Mouse (Mus musculus): Measurements from ENCODE around the gene Trim8. TPM values are rescaled to one million over a fixed set of nuclear protein-coding genes. Genes with fewer than 3 reads are reported as not detected.
A peak's percentile ranks its signal among the peaks of the same experiment; 100 is the strongest.

Gene Trim8
- polyA plus RNA-seq, 1 experiment = 22.1 TPM

DNA sequence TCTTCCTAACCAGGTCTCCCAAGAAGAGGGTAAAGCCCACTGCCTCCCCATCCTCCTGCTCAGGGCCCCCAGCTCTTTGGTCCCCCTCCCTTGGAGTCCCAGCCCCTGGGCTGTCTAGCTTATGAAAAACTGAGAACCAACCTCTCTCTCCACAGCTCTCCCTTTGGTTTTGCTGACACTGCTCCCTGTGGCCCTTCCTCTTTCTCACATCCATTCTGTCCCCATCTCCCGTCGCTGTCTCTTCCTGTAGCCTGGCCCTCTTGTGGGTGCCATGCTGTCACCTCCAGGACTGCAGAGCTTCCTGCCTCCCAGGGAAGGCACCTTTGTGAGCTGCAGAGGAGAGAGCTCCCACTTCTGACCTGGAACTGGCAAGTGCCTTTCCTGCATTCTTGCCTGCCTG is 14.8 kb upstream of the Trim8 start:
- Histone ChIP-seq H3K4me3 (ENCODE audit: insufficient read depth, low read length) (no peak overlapping the region), H3K27ac (ENCODE audit: insufficient read depth, low read length) (no peak overlapping the region), H3K4me1 (ENCODE audit: control insufficient read depth, insufficient read depth, low read length) (peaks cover 41% of the 10 kb centered on the region)
- TF ChIP-seq CTCF (IDR thresholded peaks at IDR 0.05; ENCODE audit: borderline replicate concordance, insufficient read depth, low read length) (no peak), POLR2A (IDR thresholded peaks at IDR 0.05; ENCODE audit: low read depth, low read length) (no peak)

DNA sequence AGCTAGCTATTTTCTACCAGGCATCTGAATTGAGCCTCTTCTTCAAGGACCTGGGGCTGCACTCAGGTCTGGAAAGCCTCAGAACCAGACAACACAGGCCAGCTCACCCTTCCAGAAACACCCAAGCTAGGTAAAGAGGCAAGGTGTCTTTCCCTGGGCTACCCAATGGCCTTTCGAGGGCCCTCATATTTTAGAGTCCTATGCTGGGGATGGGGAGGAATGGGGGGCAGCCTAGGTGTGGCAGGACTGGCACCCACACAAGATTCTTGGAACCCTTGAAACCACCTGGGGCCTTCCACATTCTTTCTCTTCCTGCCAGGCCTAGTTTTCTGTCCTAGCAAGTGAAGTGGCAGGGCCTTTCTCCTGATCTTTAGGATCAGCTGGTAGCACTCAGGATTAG is 12.1 kb upstream of the Trim8 start:
- peaks cover 27% of the 10 kb centered on the region for H3K4me1 ChIP-seq (ENCODE audit: control insufficient read depth, insufficient read depth, low read length)
- no peak overlapping the region for H3K4me3 ChIP-seq (ENCODE audit: insufficient read depth, low read length)
- H3K27ac ChIP-seq (ENCODE audit: insufficient read depth, low read length) = peak overlapping the region; percentile 93
- TF ChIP-seq POLR2A (IDR thresholded peaks at IDR 0.05; ENCODE audit: low read depth, low read length) = no peak
- TF ChIP-seq CTCF (IDR thresholded peaks at IDR 0.05; ENCODE audit: borderline replicate concordance, insufficient read depth, low read length) = no peak

GRCm38 (mm10) chr19:46490634-46491033 is 10.9 kb upstream of the Trim8 start:
- Histone ChIP-seq H3K4me3 (ENCODE audit: insufficient read depth, low read length) (no peak overlapping the region), H3K4me1 (ENCODE audit: control insufficient read depth, insufficient read depth, low read length) (peaks cover 25% of the 10 kb centered on the region), H3K27ac (ENCODE audit: insufficient read depth, low read length) (peak overlapping the region; percentile 29; the same call in 1 of the 2 replicates)
- TF ChIP-seq CTCF (IDR thresholded peaks at IDR 0.05; ENCODE audit: borderline replicate concordance, insufficient read depth, low read length) = no peak
- no peak for TF ChIP-seq POLR2A (IDR thresholded peaks at IDR 0.05; ENCODE audit: low read depth, low read length)

GRCm38 (mm10) chr19:46495136-46495535 is 6.4 kb upstream of the Trim8 start:
- Histone ChIP-seq H3K27ac (ENCODE audit: insufficient read depth, low read length) (no peak overlapping the region), H3K4me1 (ENCODE audit: control insufficient read depth, insufficient read depth, low read length) (0 out of 2 replicates have a peak, but pooled peaks cover 2% of the 10 kb centered on the region), H3K4me3 (ENCODE audit: insufficient read depth, low read length) (no peak overlapping the region)
- no peak for TF ChIP-seq POLR2A (IDR thresholded peaks at IDR 0.05; ENCODE audit: low read depth, low read length)
- no peak for TF ChIP-seq CTCF (IDR thresholded peaks at IDR 0.05; ENCODE audit: borderline replicate concordance, insufficient read depth, low read length)

- H3K4me1 ChIP-seq (ENCODE audit: control insufficient read depth, insufficient read depth, low read length) = 0 out of 2 replicates have a peak, but pooled peaks cover 2% of the 10 kb centered on the region
Measured at GRCm38 (mm10) chr19:46497230-46497629, 4.3 kb upstream of the Trim8 start.

DNA sequence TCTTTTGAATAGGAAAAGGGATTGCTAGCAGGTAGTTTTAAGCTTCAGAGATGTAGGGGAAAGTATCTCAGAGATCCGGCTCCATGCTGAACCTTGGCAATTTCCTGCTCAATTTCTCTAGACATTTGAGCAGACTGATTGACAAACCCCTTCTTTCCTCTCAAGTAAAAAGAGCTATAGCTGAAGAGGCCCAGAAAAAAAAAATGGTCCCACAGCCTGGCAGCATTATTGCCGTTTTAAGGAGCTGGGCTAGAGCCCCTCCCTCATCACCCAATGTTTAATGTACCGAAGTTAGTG is 2.0 kb upstream of the Trim8 start:
- H3K4me3 ChIP-seq (ENCODE audit: insufficient read depth, low read length) = no peak overlapping the region
- TF ChIP-seq POLR2A (IDR thresholded peaks at IDR 0.05; ENCODE audit: low read depth, low read length) (peak; percentile 46; the same call in 1 of the 2 replicates), CTCF (IDR thresholded peaks at IDR 0.05; ENCODE audit: borderline replicate concordance, insufficient read depth, low read length) (no peak)
- H3K27ac ChIP-seq (ENCODE audit: insufficient read depth, low read length) = peak overlapping the region; percentile 68

More at GRCm38 (mm10) chr19:46497230-46497629, 4.3 kb upstream of the Trim8 start:
- H3K4me3 ChIP-seq (ENCODE audit: insufficient read depth, low read length) = no peak overlapping the region
- TF ChIP-seq POLR2A (IDR thresholded peaks at IDR 0.05; ENCODE audit: low read depth, low read length) (no peak), CTCF (IDR thresholded peaks at IDR 0.05; ENCODE audit: borderline replicate concordance, insufficient read depth, low read length) (no peak)
- H3K27ac ChIP-seq (ENCODE audit: insufficient read depth, low read length) = no peak overlapping the region

GRCm38 (mm10) chr19:46499836-46500580 is 1.5 kb upstream of the Trim8 start:
- TF ChIP-seq POLR2A (IDR thresholded peaks at IDR 0.05; ENCODE audit: low read depth, low read length) (peak; percentile 65), CTCF (IDR thresholded peaks at IDR 0.05; ENCODE audit: borderline replicate concordance, insufficient read depth, low read length) (no peak)
- Histone ChIP-seq H3K27ac (ENCODE audit: insufficient read depth, low read length) (peak overlapping the region; percentile 100), H3K4me3 (ENCODE audit: insufficient read depth, low read length) (peak overlapping the region; percentile 68), H3K4me1 (ENCODE audit: control insufficient read depth, insufficient read depth, low read length) (0 out of 2 replicates have a peak, but pooled peaks cover 2% of the 10 kb centered on the region)

More for the DNA sequence above, 2.0 kb upstream of the Trim8 start:
- 0 out of 2 replicates have a peak, but pooled peaks cover 2% of the 10 kb centered on the region for H3K4me1 ChIP-seq (ENCODE audit: control insufficient read depth, insufficient read depth, low read length)

DNA sequence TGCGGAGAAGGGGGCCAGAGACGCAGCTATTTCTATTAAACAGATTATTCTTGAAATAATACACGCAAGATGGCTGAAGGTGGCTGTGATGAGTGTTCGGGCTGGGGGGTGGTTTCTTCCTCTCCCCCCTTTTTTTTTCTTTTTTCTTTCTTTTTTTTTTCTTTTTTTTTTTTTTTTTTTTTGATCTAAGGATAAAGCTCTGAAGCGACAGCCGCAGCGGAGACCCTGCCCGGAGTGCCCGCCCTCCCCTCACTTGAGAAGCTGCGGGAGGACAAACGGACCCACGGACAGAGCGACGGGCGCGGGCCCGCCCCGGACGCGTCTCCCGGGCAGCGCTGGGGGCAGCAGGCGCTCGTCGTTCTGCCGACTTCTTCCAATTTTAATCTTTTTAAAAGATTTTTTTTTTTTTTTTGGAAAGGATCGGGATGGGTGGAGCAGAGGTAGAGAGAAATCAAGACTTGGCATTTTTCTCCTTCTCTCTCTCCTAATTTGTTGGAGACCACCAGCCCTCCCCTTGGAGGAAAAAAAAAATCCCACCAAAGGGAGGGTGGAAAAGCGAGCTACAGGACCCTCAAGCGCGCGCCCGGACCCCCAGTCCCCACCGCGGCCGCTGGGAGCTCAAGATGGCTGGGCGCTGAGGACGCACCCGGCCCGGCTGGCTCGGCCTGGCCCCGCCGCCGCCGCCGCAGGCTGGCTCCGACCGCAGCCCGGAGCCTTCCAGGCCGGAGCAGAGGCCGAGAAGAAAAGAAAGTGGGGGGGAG is 741 bp upstream of the Trim8 start:
- peak overlapping the region; percentile 100 for H3K27ac ChIP-seq (ENCODE audit: insufficient read depth, low read length)
- H3K4me1 ChIP-seq (ENCODE audit: control insufficient read depth, insufficient read depth, low read length) = 0 out of 2 replicates have a peak, but pooled peaks cover 6% of the 10 kb centered on the region
- H3K4me3 ChIP-seq (ENCODE audit: insufficient read depth, low read length) = peak overlapping the region; percentile 68
- no peak for TF ChIP-seq CTCF (IDR thresholded peaks at IDR 0.05; ENCODE audit: borderline replicate concordance, insufficient read depth, low read length)
- peak; percentile 47; the same call in 1 of the 2 replicates for TF ChIP-seq POLR2A (IDR thresholded peaks at IDR 0.05; ENCODE audit: low read depth, low read length)

DNA sequence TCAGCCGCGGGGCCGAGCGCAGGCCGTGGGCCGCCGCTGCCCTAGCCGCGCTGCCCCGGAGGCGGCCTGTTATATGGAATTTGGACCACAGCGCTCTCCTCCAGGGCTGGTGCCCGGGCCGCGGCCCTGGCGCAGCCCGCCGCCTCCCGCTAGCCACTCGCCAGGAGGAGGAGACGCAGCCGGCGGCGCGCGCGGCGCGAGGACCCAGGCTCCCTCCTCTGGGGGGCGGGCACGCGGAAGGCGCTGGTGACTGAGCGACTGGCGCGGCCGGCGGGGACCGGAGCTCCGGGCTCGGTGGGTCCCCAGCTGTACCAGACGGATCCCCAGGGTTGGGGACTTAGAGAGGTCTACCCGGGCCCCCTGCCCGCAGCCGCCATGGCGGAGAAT is 560 bp downstream of the Trim8 start:
- TF ChIP-seq POLR2A (IDR thresholded peaks at IDR 0.05; ENCODE audit: low read depth, low read length) (no peak), CTCF (IDR thresholded peaks at IDR 0.05; ENCODE audit: borderline replicate concordance, insufficient read depth, low read length) (no peak)
- peak overlapping the region; percentile 76 for H3K4me3 ChIP-seq (ENCODE audit: insufficient read depth, low read length)
- 0 out of 2 replicates have a peak, but pooled peaks cover 8% of the 10 kb centered on the region for H3K4me1 ChIP-seq (ENCODE audit: control insufficient read depth, insufficient read depth, low read length)
- peak overlapping the region; percentile 94 for H3K27ac ChIP-seq (ENCODE audit: insufficient read depth, low read length)
